Mouse (Mus musculus): ENCODE measurements around the gene Hsf2bp. TPM values are rescaled to one million over a fixed set of nuclear protein-coding genes. Genes with fewer than 3 reads are reported as not detected.
A peak's percentile ranks its signal among the peaks of the same experiment; 100 is the strongest.

Hsf2bp gene
- total RNA-seq, 2 experiments from 2014 or later = 1.4 to 1.6 TPM

GRCm38 (mm10) chr17:31920589-31921190, 115.5 kb downstream of the Hsf2bp start:
- DNase-seq = no peak
- intact Hi-C loops (cut with DNase I; ENCODE audit: low total_unique reads) = no loop called here

GRCm38 (mm10) chr17:31919599-31919998, 116.5 kb downstream of the Hsf2bp start:
- intact Hi-C loops (cut with DNase I; ENCODE audit: low total_unique reads) = no loop called here

GRCm38 (mm10) chr17:31918374-31918773, 117.8 kb downstream of the Hsf2bp start:
- no peak for DNase-seq
- intact Hi-C loops (cut with DNase I; ENCODE audit: low total_unique reads) = no loop called here

More at GRCm38 (mm10) chr17:31919599-31919998, 116.5 kb downstream of the Hsf2bp start:
- no peak for DNase-seq

- intact Hi-C loops (cut with DNase I; ENCODE audit: low total_unique reads) = no loop called here
- DNase-seq = peak; percentile 78
Measured at GRCm38 (mm10) chr17:31916461-31916775, 119.7 kb downstream of the Hsf2bp start.

- DNase-seq = peak; percentile 57
- intact Hi-C loops (cut with DNase I; ENCODE audit: low total_unique reads) = no loop called here
Measured at GRCm38 (mm10) chr17:31915756-31916460, 120.2 kb downstream of the Hsf2bp start.

- intact Hi-C loops (cut with DNase I; ENCODE audit: low total_unique reads) = no loop called here
- DNase-seq = no peak
Measured at GRCm38 (mm10) chr17:31914323-31914722, 121.8 kb downstream of the Hsf2bp start.

- intact Hi-C loops (cut with DNase I; ENCODE audit: low total_unique reads) = no loop called here
- peak; percentile 60 for DNase-seq
Measured at GRCm38 (mm10) chr17:31912881-31913662, 123.1 kb downstream of the Hsf2bp start.

GRCm38 (mm10) chr17:31912387-31912786, 123.8 kb downstream of the Hsf2bp start:
- intact Hi-C loops (cut with DNase I; ENCODE audit: low total_unique reads) = no loop called here
- no peak for DNase-seq

- peak; percentile 5 for DNase-seq
Measured at GRCm38 (mm10) chr17:31908966-31909365, 127.2 kb downstream of the Hsf2bp start.

GRCm38 (mm10) chr17:31906441-31906840, 129.7 kb downstream of the Hsf2bp start:
- intact Hi-C loops (cut with DNase I; ENCODE audit: low total_unique reads) = no loop called here
- DNase-seq = no peak

More at GRCm38 (mm10) chr17:31908966-31909365, 127.2 kb downstream of the Hsf2bp start:
- intact Hi-C loops (cut with DNase I; ENCODE audit: low total_unique reads) = no loop called here

GRCm38 (mm10) chr17:31905791-31906211, 130.3 kb downstream of the Hsf2bp start:
- peak; percentile 47 for DNase-seq
- intact Hi-C loops (cut with DNase I; ENCODE audit: low total_unique reads) = no loop called here

GRCm38 (mm10) chr17:31905201-31905790, 130.9 kb downstream of the Hsf2bp start:
- DNase-seq = peak; percentile 4
- intact Hi-C loops (cut with DNase I; ENCODE audit: low total_unique reads) = no loop called here

GRCm38 (mm10) chr17:31904036-31904435, 132.1 kb downstream of the Hsf2bp start:
- peak; percentile 4 for DNase-seq

GRCm38 (mm10) chr17:31902630-31903198, 133.4 kb downstream of the Hsf2bp start:
- DNase-seq = peak; percentile 4

More at GRCm38 (mm10) chr17:31904036-31904435, 132.1 kb downstream of the Hsf2bp start:
- intact Hi-C loops (cut with DNase I; ENCODE audit: low total_unique reads) = no loop called here

GRCm38 (mm10) chr17:31901461-31902204, 134.5 kb downstream of the Hsf2bp start:
- intact Hi-C loops (cut with DNase I; ENCODE audit: low total_unique reads) = no loop called here
- DNase-seq = peak; percentile 27

More at GRCm38 (mm10) chr17:31902630-31903198, 133.4 kb downstream of the Hsf2bp start:
- intact Hi-C loops (cut with DNase I; ENCODE audit: low total_unique reads) = no loop called here

- peak; percentile 1 for DNase-seq
- intact Hi-C loops (cut with DNase I; ENCODE audit: low total_unique reads) = no loop called here
Measured at GRCm38 (mm10) chr17:31898941-31899340, 137.2 kb downstream of the Hsf2bp start.

- intact Hi-C loops (cut with DNase I; ENCODE audit: low total_unique reads) = no loop called here
- peak; percentile 35 for DNase-seq
Measured at GRCm38 (mm10) chr17:31897186-31897793, 138.9 kb downstream of the Hsf2bp start.

- intact Hi-C loops (cut with DNase I; ENCODE audit: low total_unique reads) = no loop called here
- peak; percentile 2 for DNase-seq
Measured at GRCm38 (mm10) chr17:31896751-31897150, 139.4 kb downstream of the Hsf2bp start.

Data from gastrocnemius, postnatal 14 days (tissue).